Mouse (Mus musculus) liver, adult 2 months (tissue): Measurements from ENCODE around the gene H2-Aa. TPM values are rescaled to one million over a fixed set of nuclear protein-coding genes. Genes with fewer than 3 reads are reported as not detected.
A peak's percentile ranks its signal among the peaks of the same experiment; 100 is the strongest.

Source experiments
- DNase-seq: peaks from one replicate; pipeline ENCODE4 v3.0.0-alpha.2; 2011; ENCODE audit warnings: low read depth, low spot score; ENCODE audit errors: extremely low read depth
- H3K27ac ChIP-seq: fragments of 200-500 bp; replicated peaks from 2 replicates; pipeline ENCODE4 v1.5.1; 2012; ENCODE audit warnings: low read depth, mild to moderate bottlenecking, control low read depth, inconsistent platforms, low read length; ENCODE audit not compliant: insufficient read depth
- H3K27me3 ChIP-seq: fragments of 200-500 bp; 2 replicates; pipeline ENCODE4 v1.6.1; 2012; ENCODE audit warnings: mild to moderate bottlenecking, moderate library complexity, low read length, inconsistent platforms; ENCODE audit not compliant: control insufficient read depth, insufficient read depth
- H3K36me3 ChIP-seq: fragments of 200-500 bp; 2 replicates; pipeline ENCODE4 v1.6.1; 2012; ENCODE audit warnings: low read length, inconsistent platforms; ENCODE audit not compliant: control insufficient read depth, insufficient read depth
- H3K4me1 ChIP-seq: fragments of 200-500 bp; 2 replicates; pipeline ENCODE4 v1.6.1; 2011; ENCODE audit warnings: low read length; ENCODE audit not compliant: control insufficient read depth, insufficient read depth
- H3K4me3 ChIP-seq: fragments of 200-500 bp; 2 replicates; pipeline ENCODE4 v1.5.1; 2011; ENCODE audit warnings: low read depth, mild to moderate bottlenecking, control low read depth, low read length, moderate library complexity; ENCODE audit not compliant: insufficient read depth
- H3K79me2 ChIP-seq: fragments of 200-500 bp; 2 replicates; pipeline ENCODE4 v1.6.1; 2012; ENCODE audit warnings: inconsistent platforms, mild to moderate bottlenecking, low read length, moderate library complexity; ENCODE audit not compliant: control insufficient read depth, insufficient read depth
- H3K9ac ChIP-seq: fragments of 200-500 bp; 2 replicates; pipeline ENCODE4 v1.6.1; 2012; ENCODE audit warnings: low read depth, mild to moderate bottlenecking, control low read depth, inconsistent platforms, low read length
- CTCF ChIP-seq: fragments of 200-500 bp; IDR thresholded peaks from 2 replicates; pipeline ENCODE4 v1.5.1; 2011; ENCODE audit warnings: low read depth, low read length, control low read depth
- POLR2A ChIP-seq: fragments of 200-500 bp; IDR thresholded peaks from 2 replicates; pipeline ENCODE4 v1.6.1; 2011; ENCODE audit warnings: low read length, control low read depth; ENCODE audit not compliant: insufficient read depth; ENCODE audit errors: extremely low read depth
- WGBS: fragments of 180-500 bp; shearing (Covaris S2); methylation state at CpG from one replicate; pipeline ENCODE4 v1.1.7; 2018; 5-methylcytosine and 5-hydroxymethylcytosine counted together
- polyA plus RNA-seq: library from polyadenylated mRNA; depleted of rRNA; stranded (reverse); fragments of >200 nt; gene quantifications from 2 replicates; pipeline ENCODE4 v1.2.3, GENCODE M21; 2012
- total RNA-seq: library from RNA; depleted of rRNA; stranded (reverse); fragments of >200 nt; gene quantifications from 2 replicates; pipeline ENCODE4 v1.2.3, GENCODE M21; 2014

Gene H2-Aa
- total and polyA plus RNA-seq, 2 experiments: 32.8 to 78.0 TPM

DNA sequence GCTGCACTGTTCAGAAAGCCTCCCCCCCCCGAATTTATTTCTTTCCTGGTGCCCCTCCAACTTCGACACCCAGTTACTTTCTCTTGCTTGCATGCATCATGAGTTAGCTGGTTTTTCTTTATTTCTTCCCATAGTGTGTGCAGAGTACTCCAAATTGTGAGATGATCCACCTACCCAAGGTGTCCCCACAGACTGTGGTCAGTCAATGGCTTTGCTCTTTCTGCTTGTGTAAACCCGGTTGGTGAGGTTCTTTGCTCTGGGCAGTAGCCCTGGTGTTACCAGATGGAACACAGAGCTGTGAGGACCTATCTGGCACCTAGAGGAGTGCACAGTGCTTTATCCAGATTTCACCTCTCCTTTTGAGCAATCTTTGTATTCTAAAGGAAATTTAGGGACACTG is 508 bp upstream of the H2-Aa start:
- Histone ChIP-seq H3K27ac (no peak overlapping the region), H3K27me3 (no peaks in the 10 kb centered on the region), H3K4me1 (no peaks in the 10 kb centered on the region), H3K4me3 (no peak overlapping the region), H3K79me2 (no peaks in the 10 kb centered on the region), H3K9ac (no peak overlapping the region), H3K36me3 (no peaks in the 10 kb centered on the region)
- TF ChIP-seq POLR2A (no peak), CTCF (no peak)
- WGBS: 55% methylated on average over 3 of the region's 3 CpGs
- no peak for DNase-seq

DNA sequence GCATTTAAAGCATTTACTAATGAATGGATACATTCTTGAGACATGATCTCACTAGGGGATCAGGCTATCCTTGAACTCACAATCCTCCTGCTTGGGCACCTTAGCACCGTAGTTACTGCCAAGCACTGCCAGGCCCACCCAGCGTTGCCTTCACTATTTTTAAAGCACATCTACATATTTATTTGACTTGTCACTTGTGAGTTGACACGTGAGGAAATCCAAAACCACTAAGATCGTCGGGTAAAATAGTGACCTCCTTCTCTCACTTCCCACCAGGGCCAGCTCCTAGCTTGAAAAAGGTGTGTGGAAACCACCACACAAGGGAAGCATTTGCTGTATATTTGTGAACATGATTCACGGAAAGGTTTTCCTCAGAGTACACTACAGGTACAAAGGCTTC is 624 bp downstream of the H2-Aa start:
- no peaks in the 10 kb centered on the region for H3K4me1 ChIP-seq
- 61% methylated on average over 6 of the region's 6 CpGs for WGBS
- no peak overlapping the region for H3K4me3 ChIP-seq

DNA sequence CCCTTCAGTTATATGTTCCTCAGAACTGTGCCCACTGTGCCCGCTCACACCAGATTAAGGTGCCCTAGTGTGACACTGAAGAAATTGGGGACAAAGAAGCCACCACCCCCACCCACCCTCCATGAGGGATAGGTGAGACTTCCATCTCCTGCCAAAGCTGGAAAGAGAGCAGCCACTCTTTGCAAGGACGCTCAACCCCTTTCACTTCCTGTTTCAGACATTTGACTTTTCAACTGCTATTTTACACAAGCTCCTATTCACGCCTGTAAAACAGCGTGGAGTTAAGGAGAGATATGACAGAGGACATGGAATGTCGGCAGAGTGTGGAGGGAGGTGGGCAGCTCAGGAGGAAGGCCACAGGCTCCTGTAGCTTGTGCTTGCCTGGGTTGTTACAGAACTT is 1.1 kb downstream of the H2-Aa start:
- TF ChIP-seq CTCF: no peak
- no peak for TF ChIP-seq POLR2A
- DNase-seq: no peak
- WGBS: 74% methylated on average over 5 of the region's 5 CpGs
- H3K27me3 ChIP-seq: no peaks in the 10 kb centered on the region
- no peak overlapping the region for H3K9ac ChIP-seq
- H3K36me3 ChIP-seq: no peaks in the 10 kb centered on the region
- H3K79me2 ChIP-seq: no peaks in the 10 kb centered on the region
- H3K4me3 ChIP-seq: no peak overlapping the region
- no peak overlapping the region for H3K27ac ChIP-seq
- no peaks in the 10 kb centered on the region for H3K4me1 ChIP-seq

More for the DNA sequence above, 624 bp downstream of the H2-Aa start:
- H3K9ac ChIP-seq: no peak overlapping the region
- H3K27ac ChIP-seq: no peak overlapping the region
- DNase-seq: no peak
- H3K27me3 ChIP-seq: no peaks in the 10 kb centered on the region
- no peaks in the 10 kb centered on the region for H3K79me2 ChIP-seq
- H3K36me3 ChIP-seq: no peaks in the 10 kb centered on the region
- TF ChIP-seq CTCF: no peak
- TF ChIP-seq POLR2A: no peak

DNA sequence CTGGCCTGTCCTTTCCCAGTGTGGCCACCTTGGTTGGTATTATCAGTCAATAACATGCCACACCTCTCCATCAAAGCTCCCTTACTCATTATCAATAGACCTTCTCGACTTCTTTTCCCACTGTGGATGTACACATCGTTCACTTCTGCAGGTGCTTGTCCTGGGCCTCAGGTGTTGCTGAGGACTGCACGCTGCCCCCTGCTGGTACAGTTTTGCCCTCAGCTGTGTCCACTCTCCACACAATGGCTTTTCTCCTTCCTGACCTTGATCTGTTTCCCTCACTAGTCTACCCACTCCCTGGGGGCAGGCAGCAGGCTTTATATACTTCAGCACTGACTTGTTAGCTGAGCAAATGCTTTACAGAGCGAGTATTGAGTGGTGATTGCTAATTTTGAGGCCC is 1.8 kb downstream of the H2-Aa start:
- no peaks in the 10 kb centered on the region for H3K27me3 ChIP-seq
- H3K9ac ChIP-seq: no peak overlapping the region
- no peaks in the 10 kb centered on the region for H3K36me3 ChIP-seq
- WGBS: 31% methylated on average over 4 of the region's 4 CpGs
- no peaks in the 10 kb centered on the region for H3K4me1 ChIP-seq
- H3K79me2 ChIP-seq: no peaks in the 10 kb centered on the region
- DNase-seq: no peak
- TF ChIP-seq POLR2A: no peak
- peak; percentile 86 for TF ChIP-seq CTCF
- no peak overlapping the region for H3K27ac ChIP-seq
- no peak overlapping the region for H3K4me3 ChIP-seq

DNA sequence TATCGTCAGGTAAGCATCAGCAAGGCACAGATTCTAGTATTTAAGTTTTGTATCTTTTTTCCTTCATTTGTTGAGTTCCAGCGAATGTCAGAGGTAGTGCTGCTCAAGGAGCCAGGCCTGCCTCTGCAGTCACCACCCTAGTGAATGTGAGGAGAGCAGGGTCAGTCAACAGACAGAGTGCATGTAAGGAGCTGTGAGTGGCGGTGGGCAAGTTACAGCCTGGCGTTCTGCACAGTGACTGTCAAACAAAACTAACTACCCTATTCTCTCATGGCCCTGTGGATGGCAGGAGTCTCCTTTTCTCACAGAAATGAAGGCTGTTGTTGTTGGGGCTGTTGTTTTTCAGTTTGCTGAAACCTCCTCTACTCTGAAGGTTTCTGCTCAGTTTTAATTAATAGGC is 2.3 kb downstream of the H2-Aa start:
- WGBS: 77% methylated on average over 4 of the region's 4 CpGs
- no peaks in the 10 kb centered on the region for H3K27me3 ChIP-seq
- H3K4me1 ChIP-seq: no peaks in the 10 kb centered on the region
- H3K27ac ChIP-seq: no peak overlapping the region
- no peak for DNase-seq
- TF ChIP-seq POLR2A (no peak), CTCF (no peak)
- H3K36me3 ChIP-seq: no peaks in the 10 kb centered on the region
- H3K4me3 ChIP-seq: no peak overlapping the region
- H3K79me2 ChIP-seq: no peaks in the 10 kb centered on the region
- H3K9ac ChIP-seq: no peak overlapping the region; the same call in 1 of the 2 replicates

DNA sequence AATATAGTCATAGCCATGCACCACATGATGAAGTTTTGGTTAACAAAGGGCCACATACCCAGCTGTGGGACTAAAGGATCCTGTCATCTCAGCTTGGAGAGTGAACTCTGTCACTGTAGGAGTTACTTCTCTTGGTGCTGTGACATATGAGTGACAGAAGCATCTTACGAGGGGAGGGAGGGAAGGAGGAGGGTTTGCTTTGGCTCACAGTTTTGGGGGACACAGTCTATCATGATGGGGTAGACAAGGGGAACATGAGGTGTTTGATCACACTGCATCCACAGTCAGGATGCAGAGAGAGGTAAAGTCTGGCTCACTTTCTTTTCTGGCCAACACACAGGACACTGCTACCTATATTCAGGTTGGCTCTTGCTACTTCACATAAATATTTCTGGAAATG is 5.8 kb downstream of the H2-Aa start:
- no peak for DNase-seq
- no peaks in the 10 kb centered on the region for H3K27me3 ChIP-seq
- H3K4me1 ChIP-seq: no peaks in the 10 kb centered on the region
- no peaks in the 10 kb centered on the region for H3K79me2 ChIP-seq
- H3K27ac ChIP-seq: no peak overlapping the region
- H3K4me3 ChIP-seq: no peak overlapping the region
- TF ChIP-seq CTCF: no peak
- no peak for TF ChIP-seq POLR2A
- H3K9ac ChIP-seq: no peak overlapping the region
- H3K36me3 ChIP-seq: no peaks in the 10 kb centered on the region
- 41% methylated on average over 1 of the region's 1 CpGs for WGBS
